Mouse (Mus musculus) cerebellum, adult 2 months (tissue): ENCODE data around the gene Tmem235.

Experiments
- CTCF ChIP-seq: fragments of 200-500 bp; IDR thresholded peaks from 2 replicates; pipeline ENCODE4 v1.5.1; 2011; ENCODE audit warnings: low read depth, mild to moderate bottlenecking, control low read depth, low read length, moderate library complexity, borderline replicate concordance; ENCODE audit not compliant: insufficient read depth
- POLR2A ChIP-seq: fragments of 200-500 bp; IDR thresholded peaks from 2 replicates; pipeline ENCODE4 v1.6.1; 2011; ENCODE audit warnings: low read length, control low read depth, borderline replicate concordance; ENCODE audit not compliant: insufficient read depth

DNA sequence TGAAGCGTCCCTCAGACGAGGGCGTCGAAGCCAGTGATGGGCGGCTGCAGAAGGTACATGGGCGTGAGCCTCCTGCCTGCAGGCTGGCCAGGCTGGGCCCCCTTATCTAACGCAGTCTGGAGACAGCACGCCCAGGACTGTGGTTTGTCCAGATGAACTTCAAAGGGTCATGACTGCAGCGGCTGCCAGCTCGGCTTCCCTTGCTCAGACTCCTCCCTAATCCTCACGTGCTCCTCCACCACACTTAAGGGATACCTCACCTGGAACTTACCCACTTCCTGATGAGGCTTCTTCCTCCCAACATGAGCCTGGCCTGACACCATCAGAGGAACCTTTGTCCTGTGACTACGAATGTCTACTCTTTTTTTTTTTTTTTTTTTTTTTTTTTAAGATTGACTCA, 54.0 kb downstream of the Tmem235 start:
- TF ChIP-seq POLR2A = no peak
- no peak for TF ChIP-seq CTCF
